Mouse (Mus musculus): ENCODE measurements around the gene Tbl1x.

The Tbl1x gene

DNA sequence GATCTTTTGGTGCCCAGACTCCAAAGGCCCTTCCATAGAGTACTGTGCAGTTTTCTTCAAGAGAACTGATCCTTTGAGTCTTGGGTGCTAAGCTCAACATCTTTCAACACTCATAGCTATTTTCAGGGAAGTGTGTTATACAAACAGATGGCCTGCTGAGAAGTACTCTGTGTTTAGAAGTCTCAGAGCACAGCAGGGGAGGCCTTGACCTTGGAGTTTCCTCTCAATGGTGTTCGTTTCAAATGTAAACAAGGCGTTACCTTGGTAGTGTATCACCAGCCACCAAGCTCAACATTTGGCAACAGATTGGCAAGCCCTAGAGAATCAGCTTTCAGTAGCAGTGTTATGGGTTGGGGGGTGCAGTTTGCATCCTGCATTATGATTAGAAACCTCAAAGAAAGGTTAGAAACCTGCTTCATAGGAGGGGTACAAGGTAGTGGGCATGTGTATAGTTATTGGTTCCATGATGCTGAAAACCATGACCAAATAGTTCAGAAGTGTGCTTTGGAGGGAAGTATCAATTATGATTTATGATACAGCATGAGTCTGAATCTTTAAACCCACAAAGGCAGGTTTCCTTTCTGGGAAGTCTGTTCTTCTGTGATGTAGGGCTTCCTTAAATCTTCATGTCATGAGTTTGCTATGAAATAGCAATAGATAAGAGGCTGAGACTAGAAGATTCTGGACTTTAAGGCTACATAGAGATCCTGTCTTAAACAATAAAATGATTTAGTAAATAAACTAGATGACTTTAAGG lies 98.3 kb downstream of the Tbl1x start:
- no peak for DNase-seq (ENCODE audit: low spot score)

DNA sequence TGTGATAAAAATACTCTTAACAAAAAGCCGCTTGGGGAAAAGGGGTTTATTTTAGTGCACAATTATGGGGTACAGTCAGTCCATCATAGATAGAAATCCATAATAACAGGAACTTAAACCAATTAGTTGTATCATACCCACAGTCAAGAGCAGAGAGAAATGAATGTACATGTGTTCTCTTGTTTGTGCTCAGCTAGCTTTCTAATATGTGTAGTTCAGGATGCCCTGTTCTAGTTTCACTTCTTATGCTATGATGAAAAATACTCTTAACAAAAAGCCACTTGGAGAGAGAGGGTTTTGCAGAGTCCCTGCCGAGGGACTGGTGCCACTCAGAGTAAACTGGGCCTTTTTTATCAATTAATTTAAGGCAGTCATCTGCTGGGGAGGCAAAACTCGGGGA lies 101.1 kb downstream of the Tbl1x start:
- DNase-seq (ENCODE audit: low spot score), result no peak

DNA sequence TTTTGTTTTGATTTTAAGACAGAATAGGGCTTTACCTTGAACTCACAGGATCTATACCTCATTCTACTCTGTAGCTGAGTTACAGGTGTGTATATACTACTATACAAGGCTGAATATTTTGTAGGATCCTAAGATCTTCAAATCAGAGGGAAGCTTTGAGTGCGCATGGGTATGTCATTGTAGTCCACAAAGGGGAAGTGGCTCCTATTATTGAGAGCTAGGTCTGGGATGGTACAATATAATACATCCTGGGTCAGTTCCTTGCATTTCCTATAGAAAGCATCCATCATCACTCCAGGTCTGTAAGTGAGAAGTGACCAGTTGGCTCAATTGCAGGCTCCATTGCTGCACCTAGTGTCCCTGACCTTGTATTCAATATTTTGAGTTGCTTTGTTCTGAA lies 102.2 kb downstream of the Tbl1x start:
- no peak for DNase-seq (ENCODE audit: low spot score)

DNA sequence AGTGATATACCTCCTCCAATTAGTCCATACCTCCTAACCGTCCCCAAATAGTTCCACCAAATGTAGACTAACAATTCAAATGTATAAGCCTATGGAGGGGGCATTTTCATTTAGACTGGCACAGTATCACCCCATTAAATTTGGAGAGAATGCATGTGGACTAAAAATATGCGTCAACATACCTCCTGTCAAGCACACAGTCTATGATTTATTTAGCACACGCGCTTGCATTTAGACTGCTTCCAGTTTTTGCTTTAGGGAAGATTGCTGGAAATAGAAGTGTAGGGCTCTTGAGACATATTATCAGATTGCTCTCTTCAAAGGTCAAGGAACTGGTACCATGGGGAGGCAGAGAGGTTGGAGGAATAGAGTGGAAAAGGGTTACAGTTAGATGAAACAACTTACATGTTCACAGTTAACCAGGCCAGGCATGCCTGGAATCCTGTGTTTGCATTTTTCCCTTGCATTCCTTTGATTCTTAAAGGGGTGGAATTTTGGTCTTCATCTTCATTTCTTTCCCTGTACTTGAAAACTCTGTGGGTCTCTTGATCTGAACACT lies 105.0 kb downstream of the Tbl1x start:
- DNase-seq (ENCODE audit: low spot score), result no peak

DNA sequence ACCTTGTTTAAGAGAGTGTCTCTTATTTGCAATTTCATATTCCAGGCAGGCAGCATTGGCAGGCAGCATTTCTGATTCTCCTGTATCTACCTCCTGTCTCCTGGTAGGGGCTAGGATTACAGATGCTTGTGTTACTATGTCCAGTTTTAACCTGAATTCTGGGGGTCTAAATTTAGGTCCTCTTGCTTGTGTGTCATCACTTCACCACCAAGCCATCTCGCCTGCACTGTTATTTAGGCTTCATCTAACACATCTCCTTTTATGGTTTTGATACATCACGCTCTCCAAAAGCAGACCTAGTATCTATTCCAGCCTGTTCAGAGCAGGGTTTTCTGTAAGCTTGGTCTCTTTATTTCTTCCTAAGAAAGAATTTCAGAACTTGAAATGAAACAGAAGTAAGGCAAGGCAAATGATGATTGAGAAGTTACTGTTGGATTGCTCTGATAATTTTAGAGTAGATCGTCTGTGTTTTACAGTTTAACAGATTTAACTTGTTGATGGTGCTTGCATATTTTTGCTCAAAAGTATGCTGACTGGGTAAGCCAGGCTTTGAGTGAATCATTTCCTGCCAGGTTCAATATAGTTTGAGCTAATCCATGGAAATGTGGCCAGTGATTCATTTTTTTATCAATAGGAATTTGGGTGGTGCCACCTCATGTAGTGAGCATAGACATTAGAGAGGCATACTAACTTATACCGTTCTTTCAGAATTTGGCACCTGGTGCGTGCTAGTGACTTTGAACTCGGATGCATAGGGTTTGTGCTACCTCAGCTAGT lies 106.7 kb downstream of the Tbl1x start:
- no peak for DNase-seq (ENCODE audit: low spot score)

DNA sequence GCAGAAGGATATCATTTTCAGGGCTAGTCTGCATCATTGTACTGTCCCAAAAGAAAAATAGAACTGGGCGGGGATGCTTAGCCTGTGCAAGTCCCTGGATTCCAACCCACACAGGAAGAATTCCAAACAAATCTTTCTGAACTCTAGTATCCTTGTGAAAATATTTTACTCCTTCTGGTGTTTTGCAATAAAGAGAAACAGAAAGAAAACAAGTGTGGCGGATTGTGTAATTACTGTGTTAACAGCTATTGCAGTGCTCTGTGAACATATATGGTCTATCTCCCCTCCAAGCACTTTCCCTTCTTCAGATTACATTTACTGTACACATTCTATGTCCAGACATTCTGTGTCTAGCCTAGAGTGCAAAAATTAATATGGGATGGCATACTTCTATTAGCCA lies 119.6 kb downstream of the Tbl1x start:
- DNase-seq (ENCODE audit: low spot score), result no peak

DNA sequence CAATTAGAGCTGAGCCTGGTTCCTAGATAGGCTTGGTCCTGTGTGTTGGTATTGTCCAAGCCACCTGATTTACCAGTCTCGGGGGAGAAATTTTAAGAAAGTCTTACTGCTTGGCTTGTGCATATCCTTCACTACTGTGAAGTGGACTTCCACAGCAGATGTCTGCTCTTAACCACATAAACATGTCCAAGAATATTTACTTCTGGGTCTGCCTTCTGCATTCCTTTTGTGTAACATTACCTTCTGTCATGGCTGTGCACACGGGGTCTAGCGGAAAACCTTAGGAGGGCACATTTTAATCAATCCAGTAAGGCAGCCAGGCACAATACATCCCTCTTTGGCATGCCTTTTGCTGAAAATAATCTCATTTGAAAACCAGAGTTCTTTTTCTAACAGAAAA lies 125.7 kb downstream of the Tbl1x start:
- no peak for DNase-seq (ENCODE audit: low spot score)

DNA sequence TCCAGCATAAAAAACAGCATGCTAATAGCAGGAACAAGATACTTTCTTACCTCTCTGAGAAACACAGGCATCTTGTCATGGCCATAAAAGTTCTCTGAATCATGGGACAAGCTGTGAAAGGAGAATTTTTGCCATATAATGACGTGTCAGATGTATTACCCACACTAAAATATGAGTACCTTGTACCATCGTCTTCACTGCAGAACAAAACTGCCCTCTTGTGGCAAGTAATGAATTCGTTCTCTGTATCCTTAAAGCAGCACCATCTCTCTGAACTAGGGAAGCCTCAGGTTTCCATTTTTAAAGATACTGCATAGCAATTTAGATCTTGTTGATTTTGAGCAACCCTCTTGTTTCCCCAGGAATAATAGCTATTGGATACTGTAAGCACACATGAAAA lies 127.3 kb downstream of the Tbl1x start:
- DNase-seq (ENCODE audit: low spot score), result peak; percentile 5

DNA sequence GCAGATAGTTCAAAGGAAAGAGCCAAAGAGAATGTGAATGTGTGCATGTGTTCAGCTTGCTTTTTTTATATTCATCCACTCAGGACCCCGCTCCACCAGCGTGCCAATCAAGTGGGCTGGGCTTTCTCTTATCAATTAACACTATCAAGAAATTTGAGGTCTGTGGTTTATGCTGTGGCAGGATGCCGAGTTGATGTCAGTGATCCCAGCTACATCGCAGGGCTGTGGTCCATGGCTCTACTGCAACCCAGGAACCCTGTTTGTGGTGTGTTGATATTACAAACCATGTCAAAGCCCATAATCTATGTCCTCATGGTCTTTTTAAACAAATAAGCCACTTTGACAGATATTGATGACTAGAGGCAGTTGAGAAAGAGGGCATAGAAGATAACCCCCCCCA lies 129.5 kb downstream of the Tbl1x start:
- no peak for DNase-seq (ENCODE audit: low spot score)

DNA sequence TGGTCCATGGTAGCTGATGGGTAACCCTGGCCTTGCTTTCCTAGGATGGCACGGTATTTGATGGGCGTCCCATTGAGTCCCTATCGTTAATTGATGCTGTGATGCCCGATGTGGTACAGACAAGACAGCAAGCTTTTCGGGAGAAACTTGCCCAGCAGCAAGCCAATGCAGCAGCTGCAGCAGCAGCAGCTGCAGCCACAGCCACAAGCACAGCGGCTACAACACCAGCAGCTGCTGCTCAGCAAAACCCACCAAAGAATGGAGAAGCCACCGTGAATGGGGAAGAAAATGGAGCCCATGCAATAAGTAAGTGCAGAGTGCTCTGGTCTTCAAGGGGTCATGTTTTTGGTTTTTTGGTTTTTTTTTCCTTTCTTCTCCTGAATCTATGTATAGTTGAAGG lies 135.4 kb downstream of the Tbl1x start:
- DNase-seq (ENCODE audit: low spot score), result no peak

DNA sequence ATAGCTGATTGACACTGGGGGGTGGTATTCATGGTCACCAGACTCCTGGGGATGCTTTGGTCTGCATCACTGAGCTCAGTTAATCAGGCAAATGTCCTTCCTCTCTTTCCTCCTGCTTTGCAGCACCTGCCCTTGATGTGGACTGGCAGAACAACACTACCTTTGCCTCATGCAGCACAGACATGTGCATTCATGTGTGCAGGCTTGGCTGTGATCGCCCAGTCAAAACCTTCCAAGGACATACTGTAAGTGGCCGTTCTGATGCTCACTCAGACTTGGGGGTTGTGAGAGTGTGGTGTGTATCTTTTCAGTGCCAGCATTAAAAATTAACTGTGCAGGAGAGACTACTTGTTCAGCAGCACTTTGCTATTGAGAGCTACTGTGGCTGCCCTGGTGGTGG lies 139.4 kb downstream of the Tbl1x start:
- no peak for DNase-seq (ENCODE audit: low spot score)

DNA sequence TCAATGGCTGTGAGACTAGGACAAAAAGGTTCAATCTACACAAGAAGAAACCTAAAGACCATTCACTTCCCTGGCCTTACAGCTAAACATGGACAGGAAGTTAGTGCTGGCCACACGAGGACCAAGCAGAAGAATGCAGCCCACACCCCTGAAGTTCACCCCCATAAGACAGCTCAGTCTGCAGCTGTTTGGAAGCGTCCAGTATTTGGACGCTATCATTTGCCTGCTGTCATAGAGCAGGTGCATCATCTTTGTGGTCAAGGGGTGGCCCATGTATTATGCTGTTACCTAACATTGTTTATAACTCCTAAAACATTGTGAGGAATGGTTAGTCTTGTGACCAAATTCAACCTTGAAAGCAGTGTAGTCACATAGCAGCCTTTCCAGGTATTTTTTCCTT lies 151.2 kb downstream of the Tbl1x start:
- DNase-seq (ENCODE audit: low spot score), result no peak

DNA sequence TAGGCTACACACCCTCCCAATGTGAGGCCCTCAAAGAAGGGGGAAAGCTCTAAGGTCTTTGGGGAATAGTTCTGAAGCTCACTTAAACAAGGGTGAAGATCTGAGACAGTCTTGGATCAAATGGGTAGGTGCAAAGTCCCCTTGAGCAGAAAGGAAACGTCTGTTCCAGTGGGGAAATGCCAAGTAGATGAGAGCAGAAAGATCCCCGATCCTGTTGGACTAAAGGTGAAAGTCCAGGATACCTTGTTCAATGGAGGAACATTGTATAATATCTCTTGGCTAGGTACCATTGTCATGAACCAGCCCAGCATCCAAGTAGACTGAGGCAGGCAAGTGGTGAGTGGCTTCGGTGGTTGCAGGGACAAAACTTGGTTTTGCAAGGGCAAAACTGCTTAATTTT lies 152.5 kb downstream of the Tbl1x start:
- DNase-seq (ENCODE audit: low spot score), result no peak

DNA sequence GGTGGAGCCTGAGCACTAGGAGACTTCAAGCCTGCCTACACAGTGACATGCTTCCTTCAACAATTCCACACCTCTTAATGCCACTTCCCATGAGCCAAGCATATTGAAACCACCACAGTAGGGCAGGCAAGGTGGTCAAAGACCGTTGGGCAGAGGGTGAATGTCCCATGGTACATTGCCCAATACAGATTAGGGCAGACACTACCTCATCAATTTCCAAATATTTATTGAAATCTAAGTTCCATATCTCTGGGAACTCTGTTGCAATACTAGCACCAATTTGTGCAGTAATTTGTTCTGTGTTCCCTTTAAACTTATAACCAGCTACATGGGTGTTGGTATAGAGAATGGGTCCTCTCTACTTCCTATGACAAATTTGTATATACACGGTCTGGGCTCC lies 154.2 kb downstream of the Tbl1x start:
- DNase-seq (ENCODE audit: low spot score), result no peak

DNA sequence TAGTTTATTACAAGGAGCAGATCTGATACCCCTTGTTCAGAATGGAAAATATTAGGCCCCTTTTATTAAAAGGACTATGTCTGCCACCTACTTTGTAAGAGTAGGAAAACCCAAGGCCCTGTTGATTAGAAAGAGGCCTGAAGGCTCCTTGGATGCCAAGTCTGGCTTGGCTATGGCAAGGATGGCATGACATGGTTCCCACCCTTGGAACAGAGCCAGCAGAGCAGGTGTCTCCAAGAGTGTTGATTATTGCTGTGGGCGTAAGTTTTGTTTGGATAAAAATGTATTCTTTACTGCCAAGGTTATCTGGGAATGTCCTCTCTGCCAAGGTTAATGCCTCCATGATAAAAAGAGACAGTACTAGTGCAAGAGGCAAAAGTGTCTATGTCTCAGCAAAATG lies 156.1 kb downstream of the Tbl1x start:
- DNase-seq (ENCODE audit: low spot score), result no peak

DNA sequence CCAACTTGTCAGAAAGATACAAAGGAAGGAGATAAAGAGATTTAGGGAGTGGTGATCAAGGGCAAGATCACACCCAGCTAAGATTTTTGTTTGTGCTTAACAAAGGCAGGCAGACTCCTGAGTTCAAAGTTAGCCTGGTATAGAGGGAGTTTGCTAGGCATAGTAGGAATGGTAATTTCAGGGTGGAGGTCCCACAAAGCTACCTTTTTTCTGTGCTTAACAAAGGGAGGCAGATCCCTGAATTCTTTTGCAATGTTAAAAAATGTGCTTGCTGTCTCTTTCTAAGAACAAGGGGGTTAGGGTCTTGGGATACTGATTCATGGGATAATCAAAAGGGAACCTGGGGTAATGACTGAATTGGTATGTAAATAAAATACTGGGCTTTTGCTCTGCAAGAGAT lies 156.6 kb downstream of the Tbl1x start:
- DNase-seq (ENCODE audit: low spot score), result no peak

DNA sequence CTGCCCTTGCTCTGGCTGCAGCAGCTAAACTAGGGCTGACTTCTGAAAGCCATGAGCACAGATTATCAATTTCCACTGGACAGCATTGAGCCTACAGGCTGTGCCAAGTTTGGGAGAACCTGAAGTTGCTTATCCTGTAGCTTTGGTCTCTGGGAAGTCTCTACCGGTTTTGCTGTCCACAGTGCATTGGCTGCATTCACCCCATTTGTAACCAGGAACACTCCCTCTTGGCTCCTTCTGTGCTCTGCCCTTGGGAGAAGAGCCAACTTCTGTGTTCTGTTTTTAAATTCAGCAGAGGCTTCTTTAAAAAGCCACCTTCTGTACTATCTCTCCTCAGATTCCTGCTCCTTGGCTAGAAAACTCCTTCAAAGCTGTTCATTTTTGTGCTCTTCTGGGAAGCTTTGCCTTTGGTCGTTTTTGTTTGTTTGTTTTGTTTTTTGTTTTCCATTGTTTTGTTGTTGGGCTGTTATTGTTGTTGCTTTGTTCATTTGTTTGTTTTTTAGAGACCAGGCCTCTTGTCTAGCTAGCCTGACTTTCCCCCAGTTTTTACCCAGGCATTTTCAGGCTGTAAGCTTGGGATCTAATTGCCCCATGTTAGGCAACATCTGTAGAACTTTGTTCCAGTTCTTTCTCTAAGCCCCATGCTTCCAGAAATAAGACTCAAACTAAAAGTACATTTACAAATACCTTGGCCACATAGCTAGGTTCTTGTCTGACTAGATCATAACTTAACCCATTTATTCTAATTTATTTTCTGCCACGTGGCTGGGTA lies 159.2 kb downstream of the Tbl1x start:
- no peak for DNase-seq (ENCODE audit: low spot score)
